Mouse (Mus musculus): Measurements from ENCODE around the gene Slc25a25. TPM values are rescaled to one million over a fixed set of nuclear protein-coding genes. Genes with fewer than 3 reads are reported as not detected.
A peak's percentile ranks its signal among the peaks of the same experiment; 100 is the strongest.

Gene Slc25a25
- polyA plus RNA-seq, 1 experiment from 2014 or later, result 22.9 TPM

DNA sequence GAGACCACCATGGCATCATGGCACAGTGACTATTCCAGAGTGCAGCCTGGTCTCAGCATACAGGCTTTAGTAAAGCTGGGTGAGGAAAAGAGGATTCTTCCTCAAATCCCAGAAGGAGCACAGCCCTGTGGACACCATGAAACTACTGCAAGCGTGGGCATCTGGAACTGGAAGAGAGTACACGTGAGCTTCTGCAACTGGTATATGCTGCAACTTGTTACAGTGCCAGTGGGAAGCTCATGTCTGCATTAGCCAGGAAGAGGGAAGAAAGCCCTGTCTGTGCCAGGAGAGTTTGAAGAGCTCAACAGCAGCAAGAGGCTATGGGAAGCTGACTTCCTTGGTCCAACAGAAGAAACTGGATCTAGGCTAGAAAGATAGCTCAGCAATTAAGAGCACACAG, 68.6 kb downstream of the Slc25a25 start:
- H3K9ac ChIP-seq, result no peak overlapping the region
- H3K27ac ChIP-seq, result no peak overlapping the region
- 82% methylated on average over 2 of the region's 2 CpGs for WGBS
- no peaks in the 10 kb centered on the region for H3K9me3 ChIP-seq
- no peak overlapping the region; the same call in 1 of the 2 replicates for H3K4me2 ChIP-seq (replicated peaks)
- peaks cover 7% of the 10 kb centered on the region for H3K4me1 ChIP-seq
- H3K4me3 ChIP-seq, result 0 out of 2 replicates have a peak overlapping the region, but pooled peaks have one; percentile 72
- peaks cover 21% of the 10 kb centered on the region for H3K36me3 ChIP-seq
- H3K27me3 ChIP-seq, result peaks cover 6% of the 10 kb centered on the region; the same call in 1 of the 2 replicates
- ATAC-seq (ENCODE audit: low FRiP score, low read depth), result no peak

DNA sequence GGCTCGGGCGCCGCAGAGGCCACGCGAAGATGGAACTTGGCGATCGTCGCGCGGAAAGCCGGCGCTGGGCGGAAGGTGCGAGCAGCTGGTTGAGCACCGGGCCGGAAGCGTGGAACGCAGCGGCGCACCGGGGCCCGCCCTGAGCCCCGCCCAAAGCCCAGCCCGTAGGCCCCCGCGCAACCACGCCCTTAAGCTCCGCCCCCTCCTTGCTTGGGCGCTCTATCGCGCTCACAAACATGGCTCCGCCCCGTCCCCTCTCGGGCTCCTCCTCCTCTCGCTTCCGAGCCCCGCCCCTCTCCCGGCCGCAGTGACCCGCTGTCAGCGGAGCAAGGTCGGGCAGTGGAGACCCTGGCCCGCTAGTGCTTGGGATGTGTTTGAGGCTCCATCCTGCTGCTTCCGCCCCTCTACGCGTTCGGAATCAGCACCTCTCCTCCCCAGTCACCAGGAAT, 69.4 kb downstream of the Slc25a25 start, which contains the start of gene 1110008P14Rik:
1110008P14Rik (minus strand) TSS at position 164 of the 449 bp plus-strand sequence.
- peak within 1 kb of the TSS; percentile 72 for H3K4me3 ChIP-seq
- ATAC-seq (ENCODE audit: low FRiP score, low read depth), result peak; percentile 91
- 0% methylated on average over 31 of the region's 47 CpGs for WGBS

GRCm38 (mm10) chr2:32381141-32381774, 70.0 kb downstream of the Slc25a25 start:
- 0 out of 2 replicates have a peak overlapping the region, but pooled peaks have one; percentile 1 for H3K27ac ChIP-seq
- H3K4me1 ChIP-seq, result peaks cover 7% of the 10 kb centered on the region
- peaks cover 6% of the 10 kb centered on the region; the same call in 1 of the 2 replicates for H3K27me3 ChIP-seq
- ATAC-seq (ENCODE audit: low FRiP score, low read depth), result peak; percentile 60
- H3K4me2 ChIP-seq (replicated peaks), result peak overlapping the region; percentile 97
- H3K36me3 ChIP-seq, result peaks cover 35% of the 10 kb centered on the region
- H3K9me3 ChIP-seq, result no peaks in the 10 kb centered on the region
- 2% methylated on average over 27 of the region's 27 CpGs for WGBS
- peak overlapping the region; percentile 72 for H3K4me3 ChIP-seq
- peak overlapping the region; percentile 72 for H3K9ac ChIP-seq

More for the DNA sequence above, 69.4 kb downstream of the Slc25a25 start, which contains the start of gene 1110008P14Rik:
- peaks cover 30% of the 10 kb centered on the region for H3K36me3 ChIP-seq
- H3K27me3 ChIP-seq, result peaks cover 6% of the 10 kb centered on the region; the same call in 1 of the 2 replicates
- H3K9me3 ChIP-seq, result no peaks in the 10 kb centered on the region
- peak within 1 kb of the TSS; percentile 97 for H3K4me2 ChIP-seq (replicated peaks)
- H3K27ac ChIP-seq, result 0 out of 2 replicates have a peak within 1 kb of the TSS, but pooled peaks have one; percentile 1
- H3K9ac ChIP-seq, result peak within 1 kb of the TSS; percentile 72
- H3K4me1 ChIP-seq, result peaks cover 7% of the 10 kb centered on the region

DNA sequence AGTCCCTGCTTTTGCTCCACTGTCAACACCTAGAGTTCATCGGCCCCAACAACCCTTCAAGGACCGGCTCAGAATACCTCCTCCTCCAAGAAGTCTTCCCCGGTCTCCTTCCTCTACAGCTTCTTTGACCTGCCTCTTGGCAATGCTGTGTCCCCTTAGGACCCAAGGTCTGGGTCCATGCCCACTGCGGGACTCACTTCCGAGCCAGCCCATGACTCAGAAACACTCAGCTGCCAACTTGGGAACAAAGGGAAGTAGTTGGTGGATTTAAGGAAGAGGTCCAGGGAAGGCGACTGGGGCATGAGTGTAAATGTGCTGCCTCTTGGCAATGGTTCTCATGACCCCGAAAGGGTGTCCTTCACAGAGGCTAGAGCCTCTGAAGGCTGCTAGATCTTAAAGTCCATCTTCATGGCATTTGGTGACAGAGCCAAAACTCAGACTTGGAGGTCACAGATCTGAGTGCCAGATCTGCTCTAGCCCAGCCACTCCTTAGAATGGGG, 71.2 kb downstream of the Slc25a25 start:
- peaks cover 47% of the 10 kb centered on the region for H3K36me3 ChIP-seq

DNA sequence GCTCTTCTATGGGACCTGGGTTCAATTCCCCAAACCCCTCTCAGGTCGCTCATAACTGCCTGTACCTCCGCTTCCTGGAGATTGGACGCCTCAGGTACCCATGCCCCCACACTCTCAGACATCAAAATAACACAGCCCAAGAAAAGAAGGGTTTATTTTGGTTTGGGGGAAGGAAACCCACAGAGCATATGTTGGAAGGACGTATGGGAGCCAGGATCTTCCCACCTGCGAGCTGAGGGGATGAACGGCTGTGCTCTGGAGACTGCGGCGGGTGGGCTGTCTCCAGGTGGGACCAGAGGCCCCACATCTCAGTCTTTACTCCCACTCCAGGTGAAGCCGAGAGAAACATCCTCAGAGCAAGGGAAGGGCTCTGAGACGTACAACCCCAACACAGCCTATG, 74.3 kb downstream of the Slc25a25 start:
- Histone ChIP-seq H3K4me1 (peaks cover 7% of the 10 kb centered on the region), H3K36me3 (peaks cover 75% of the 10 kb centered on the region), H3K9me3 (no peaks in the 10 kb centered on the region), H3K27ac (no peak overlapping the region), H3K4me2 (replicated peaks) (no peak overlapping the region), H3K4me3 (no peak overlapping the region), H3K27me3 (no peaks in the 10 kb centered on the region), H3K9ac (no peak overlapping the region)
- ATAC-seq (ENCODE audit: low FRiP score, low read depth), result no peak
- WGBS, result 94% methylated on average over 10 of the region's 10 CpGs

More for the DNA sequence above, 71.2 kb downstream of the Slc25a25 start:
- Histone ChIP-seq H3K9me3 (no peaks in the 10 kb centered on the region), H3K9ac (no peak overlapping the region), H3K4me2 (replicated peaks) (no peak overlapping the region), H3K27me3 (peaks cover 6% of the 10 kb centered on the region; the same call in 1 of the 2 replicates), H3K27ac (no peak overlapping the region), H3K4me1 (peaks cover 7% of the 10 kb centered on the region), H3K4me3 (no peak overlapping the region)
- no peak for ATAC-seq (ENCODE audit: low FRiP score, low read depth)
- WGBS, result 89% methylated on average over 7 of the region's 7 CpGs

DNA sequence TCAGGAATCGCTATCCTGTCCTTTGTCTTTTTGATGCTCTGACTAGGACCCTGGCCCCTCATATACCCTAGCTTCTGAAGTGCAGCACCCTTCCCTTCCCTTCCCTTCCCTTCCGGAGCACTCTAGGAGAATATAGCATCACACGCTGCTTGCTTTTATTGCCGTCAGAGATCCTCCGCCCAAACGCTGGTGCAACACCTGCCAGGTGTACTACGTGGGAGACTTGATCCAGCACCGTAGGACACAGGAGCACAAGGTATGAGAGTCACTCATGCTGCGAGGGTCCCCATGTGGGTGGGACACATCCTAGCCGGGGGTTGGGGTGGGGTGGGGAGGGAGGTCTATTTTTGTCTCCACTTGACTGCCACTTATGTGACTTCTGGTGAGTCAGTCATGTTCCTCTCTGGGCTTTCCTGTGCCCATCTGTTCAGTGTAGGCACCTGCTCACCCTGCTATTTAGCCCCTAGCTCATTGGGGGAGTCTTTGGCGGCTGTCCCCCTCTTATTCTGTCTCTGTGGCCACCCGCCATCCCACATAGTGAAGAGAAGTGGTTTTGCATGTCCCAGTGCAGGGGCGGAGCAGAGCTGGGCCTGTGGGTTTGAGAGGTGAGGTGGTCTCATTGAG, 75.8 kb downstream of the Slc25a25 start:
- Histone ChIP-seq H3K4me1 (no peaks in the 10 kb centered on the region), H3K36me3 (peaks cover 90% of the 10 kb centered on the region), H3K4me2 (replicated peaks) (no peak overlapping the region), H3K9me3 (no peaks in the 10 kb centered on the region), H3K27ac (no peak overlapping the region), H3K9ac (no peak overlapping the region), H3K4me3 (no peak overlapping the region), H3K27me3 (no peaks in the 10 kb centered on the region)
- WGBS, result 88% methylated on average over 13 of the region's 13 CpGs
- no peak for ATAC-seq (ENCODE audit: low FRiP score, low read depth)

DNA sequence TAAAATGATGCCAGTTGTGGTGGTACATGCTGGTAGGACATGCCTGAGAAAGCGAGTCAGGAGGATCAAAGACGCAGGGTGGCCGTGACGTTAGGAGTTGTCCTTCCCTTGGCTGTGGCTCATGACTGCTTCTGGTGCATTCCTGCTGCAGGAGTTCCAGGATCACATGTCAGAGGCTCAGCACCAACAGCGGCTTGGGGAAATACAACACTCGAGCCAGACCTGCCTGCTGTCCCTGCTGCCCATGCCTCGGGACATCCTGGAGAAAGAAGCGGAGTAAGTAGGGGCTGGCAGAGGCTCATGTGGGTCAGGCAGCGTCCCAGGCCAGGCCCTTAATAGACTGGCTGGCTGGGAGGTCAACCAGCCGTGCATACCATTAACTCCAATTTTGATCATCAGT, 77.1 kb downstream of the Slc25a25 start:
- Histone ChIP-seq H3K27me3 (no peaks in the 10 kb centered on the region), H3K9me3 (no peaks in the 10 kb centered on the region), H3K4me3 (no peak overlapping the region), H3K36me3 (peaks cover 96% of the 10 kb centered on the region), H3K4me2 (replicated peaks) (no peak overlapping the region), H3K27ac (no peak overlapping the region), H3K9ac (no peak overlapping the region), H3K4me1 (no peaks in the 10 kb centered on the region)
- no peak for ATAC-seq (ENCODE audit: low FRiP score, low read depth)
- WGBS, result 83% methylated on average over 10 of the region's 10 CpGs

DNA sequence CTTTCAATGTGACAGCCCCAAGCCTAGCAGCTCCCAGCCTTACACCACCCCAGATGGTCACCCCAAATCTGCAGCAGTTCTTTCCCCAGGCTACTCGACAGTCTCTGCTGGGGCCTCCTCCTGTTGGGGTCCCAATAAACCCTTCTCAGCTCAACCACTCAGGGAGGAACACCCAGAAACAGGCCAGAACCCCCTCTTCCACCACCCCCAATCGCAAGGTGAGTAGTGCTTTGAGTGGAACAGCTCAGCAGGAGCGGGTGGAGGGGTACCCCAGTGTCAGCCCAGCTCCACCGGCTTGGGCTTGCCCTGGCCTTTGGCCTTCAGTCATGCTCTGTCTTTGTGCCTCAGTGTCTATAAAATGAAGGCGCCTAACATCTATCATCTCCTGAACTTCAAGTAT, 83.9 kb downstream of the Slc25a25 start:
- Histone ChIP-seq H3K4me3 (no peak overlapping the region), H3K36me3 (peaks cover 73% of the 10 kb centered on the region), H3K4me1 (peaks cover 8% of the 10 kb centered on the region), H3K27ac (no peak overlapping the region), H3K4me2 (replicated peaks) (no peak overlapping the region), H3K27me3 (no peaks in the 10 kb centered on the region), H3K9me3 (no peaks in the 10 kb centered on the region), H3K9ac (no peak overlapping the region)
- 92% methylated on average over 5 of the region's 5 CpGs for WGBS
- ATAC-seq (ENCODE audit: low FRiP score, low read depth), result no peak

Other genes starting within 250 kb of the Slc25a25 start
- 27.3 and 28.0 TPM in 2 replicates for gene Pomt1, start 214.9 kb downstream of the Slc25a25 start, polyA plus RNA-seq (2015; fragmentation: Nextera tagmentation; extraction: Ambion mirVana)
- gene Uck1, start 191.3 kb downstream of the Slc25a25 start, polyA plus RNA-seq (2015; fragmentation: Nextera tagmentation; extraction: Ambion mirVana), result 69.7 and 75.1 TPM in 2 replicates
- gene Golga2, start 164.1 kb downstream of the Slc25a25 start, polyA plus RNA-seq (2015; fragmentation: Nextera tagmentation; extraction: Ambion mirVana), result 27.1 and 28.2 TPM in 2 replicates
- 451 and 463 TPM in 2 replicates for gene Swi5, start 163.4 kb downstream of the Slc25a25 start, polyA plus RNA-seq (2015; fragmentation: Nextera tagmentation; extraction: Ambion mirVana)
- 49.8 and 54.9 TPM in 2 replicates for gene Ciz1, start 99.1 kb downstream of the Slc25a25 start, polyA plus RNA-seq (2015; fragmentation: Nextera tagmentation; extraction: Ambion mirVana)
- 32.4 and 32.5 TPM in 2 replicates for gene Dnm1, start 98.1 kb downstream of the Slc25a25 start, polyA plus RNA-seq (2015; fragmentation: Nextera tagmentation; extraction: Ambion mirVana)
- gene 1110008P14Rik, start 69.5 kb downstream of the Slc25a25 start, polyA plus RNA-seq (2015; fragmentation: Nextera tagmentation; extraction: Ambion mirVana), result 45.8 and 48.7 TPM in 2 replicates
- gene Lcn2, start 63.2 kb downstream of the Slc25a25 start, polyA plus RNA-seq (2015; fragmentation: Nextera tagmentation; extraction: Ambion mirVana), result 0.27 and 0.36 TPM in 2 replicates
- 29.8 and 30.1 TPM in 2 replicates for gene Ptges2, start 55.5 kb downstream of the Slc25a25 start, polyA plus RNA-seq (2015; fragmentation: Nextera tagmentation; extraction: Ambion mirVana)
- gene Naif1, start 988 bp downstream of the Slc25a25 start, polyA plus RNA-seq (2015; fragmentation: Nextera tagmentation; extraction: Ambion mirVana), result 5.7 and 5.9 TPM in 2 replicates
- 10.4 and 10.9 TPM in 2 replicates for gene Fam102a, start 83.9 kb upstream of the Slc25a25 start, polyA plus RNA-seq (2015; fragmentation: Nextera tagmentation; extraction: Ambion mirVana)
- 111 and 118 TPM in 2 replicates for gene Dpm2, start 119.4 kb upstream of the Slc25a25 start, polyA plus RNA-seq (2015; fragmentation: Nextera tagmentation; extraction: Ambion mirVana)
- 1.8 and 2.5 TPM in 2 replicates for gene Pip5kl1, start 123.4 kb upstream of the Slc25a25 start, polyA plus RNA-seq (2015; fragmentation: Nextera tagmentation; extraction: Ambion mirVana)
- gene 9430097D07Rik, start 124.2 kb upstream of the Slc25a25 start, polyA plus RNA-seq (2015; fragmentation: Nextera tagmentation; extraction: Ambion mirVana), result 0.19 and 0.23 TPM in 2 replicates
- 37.2 and 39.5 TPM in 2 replicates for gene St6galnac4, start 135.7 kb upstream of the Slc25a25 start, polyA plus RNA-seq (2015; fragmentation: Nextera tagmentation; extraction: Ambion mirVana)
- 29.5 and 29.7 TPM in 2 replicates for gene St6galnac6, start 148.3 kb upstream of the Slc25a25 start, polyA plus RNA-seq (2015; fragmentation: Nextera tagmentation; extraction: Ambion mirVana)
- 42.0 and 49.8 TPM in 2 replicates for gene Ak1, start 170.3 kb upstream of the Slc25a25 start, polyA plus RNA-seq (2015; fragmentation: Nextera tagmentation; extraction: Ambion mirVana)
- 43.5 and 45.6 TPM in 2 replicates for gene Eng, start 195.2 kb upstream of the Slc25a25 start, polyA plus RNA-seq (2015; fragmentation: Nextera tagmentation; extraction: Ambion mirVana)